28 mouse cellular contexts compared by ENCODE assay signal in genomic region chr8:127338183-127338582, GRCm38 (mm10).
DNase-seq lines count a peak whose midpoint lies in the region; ATAC-seq lines count a peak whose summit lies in the region.
"Had no signal": no experiment of that assay in that cellular context is flagged by ENCODE, and none has a peak within 500 bp of the region (broad histone marks: within the 10 kb centered on the region; RNA-seq: fewer than 3 reads in every experiment).

No protein-coding gene starts in this region.

- H3K4me1 ChIP-seq in forebrain, embryonic 12.5 days: peaks cover 4% of the 10 kb centered on the region; the same call in 1 of the 2 replicates
- H3K4me1 ChIP-seq: hindbrain, embryonic 10.5 days; hindbrain, embryonic 13.5 days; intestine, embryonic 15.5 days had no signal

- no peaks in the 10 kb centered on the region for H3K36me3 ChIP-seq in forebrain, embryonic 12.5 days (replicated peaks)
- H3K36me3 ChIP-seq: embryonic facial prominence, embryonic 13.5 days; G1E; hindbrain, embryonic 10.5 days; hindbrain, embryonic 13.5 days; intestine, embryonic 15.5 days had no signal

- intact Hi-C loops in heart, postnatal 25 days (cut with DNase I): loop anchor here (10.0 kb wide), 1 partner anchor 1157 kb away; no protein-coding TSS in a partner anchor

- no peak overlapping the region for H3K27ac ChIP-seq in forebrain, embryonic 12.5 days
- H3K27ac ChIP-seq: embryonic facial prominence, embryonic 13.5 days; forebrain, embryonic 10.5 days; hindbrain, embryonic 10.5 days; hindbrain, embryonic 13.5 days; intestine, embryonic 15.5 days had no signal

- no peak for ATAC-seq in forebrain, embryonic 12.5 days (ENCODE audit: low FRiP score)
- ATAC-seq: activated CD4-positive, CD25-positive, alpha-beta regulatory T cell, adult 4 months; forebrain, embryonic 14.5 days; forebrain, postnatal 0 days; hindbrain, embryonic 16.5 days; intestine, embryonic 15.5 days; Patski had no signal

- WGBS in forebrain, embryonic 12.5 days: 86% methylated on average over 11 of the region's 11 CpGs

- H3K9ac ChIP-seq in forebrain, embryonic 12.5 days: no peak overlapping the region
- H3K9ac ChIP-seq: embryonic facial prominence, embryonic 13.5 days; forebrain, postnatal 0 days; hindbrain, embryonic 13.5 days; intestine, embryonic 15.5 days had no signal

- no peaks in the 10 kb centered on the region for H3K9me3 ChIP-seq in forebrain, embryonic 12.5 days
- H3K9me3 ChIP-seq: embryonic facial prominence, embryonic 13.5 days; forebrain, embryonic 10.5 days; hindbrain, embryonic 10.5 days; hindbrain, embryonic 13.5 days; intestine, embryonic 15.5 days had no signal

- H3K4me2 ChIP-seq in forebrain, embryonic 12.5 days: no peak overlapping the region
- H3K4me2 ChIP-seq: embryonic facial prominence, embryonic 13.5 days; heart, embryonic 11.5 days; hindbrain, embryonic 13.5 days; intestine, embryonic 15.5 days had no signal

- H3K27me3 ChIP-seq in forebrain, embryonic 12.5 days: no peaks in the 10 kb centered on the region
- H3K27me3 ChIP-seq: CH12.LX; embryonic facial prominence, embryonic 13.5 days; hindbrain, embryonic 13.5 days; intestine, embryonic 15.5 days; Patski had no signal

- DNase-seq in cerebellum, adult 18-20 months: peak; percentile 9 to 11
- DNase-seq in cerebellum, postnatal 25 days: no peak
- DNase-seq in heart, adult 11 months: peak; percentile 59
- no peak for DNase-seq in heart, postnatal 25 days (ENCODE audit: low spot score)
- DNase-seq in ZHBTc4 (ENCODE audit: low read depth, low spot score): peak; percentile 29
- DNase-seq: adrenal gland, adult 8-10 months; adrenal gland, postnatal 25 days; B cell, adult 2 months; cerebellum, adult 11 months; cerebellum, postnatal 14 days; forebrain, postnatal 0 days; gastrocnemius, postnatal 36 days; heart, postnatal 36 days; kidney, adult 11 months; kidney, adult 8-10 months had no signal

- no peak overlapping the region for H3K4me3 ChIP-seq in forebrain, embryonic 12.5 days (replicated peaks)
- H3K4me3 ChIP-seq: embryonic facial prominence, embryonic 13.5 days; forebrain, embryonic 10.5 days; hindbrain, embryonic 10.5 days; hindbrain, embryonic 13.5 days; intestine, embryonic 15.5 days had no signal

Comparison
In these comparisons a context has a peak if more than half of its experiments do, and no peak if none do; other contexts are left out.
1. DNase-seq: peak in cerebellum, adult 18-20 months (2 of 2), heart, adult 11 months (single experiment) and ZHBTc4 (single experiment); none in cerebellum, postnatal 25 days (0 of 2) and heart, postnatal 25 days (single experiment).